Mouse (Mus musculus) erythroblast, adult 5-6 weeks (primary cell): ENCODE results near the gene Drc7. TPM values are rescaled to one million over a fixed set of nuclear protein-coding genes. Genes with fewer than 3 reads are reported as not detected.
"Not testable (repeated sequence)": the region's sequence is repeated elsewhere in the genome, so short reads cannot be mapped to it uniquely, and the experiment has no call there.

ENCODE experiments used
- ATAC-seq: replicated peaks from 2 replicates; pipeline ENCODE4 v1.8.0; 2016; ENCODE audit warnings: moderate number of reproducible peaks, mild to moderate bottlenecking, moderate TSS enrichment, inconsistent platforms; ENCODE audit not compliant: poor library complexity, low FRiP score, severe bottlenecking
- total RNA-seq, 2 experiments: library from RNA; stranded (forward) in 1 of 2; stranded (reverse) in 1 of 2; fragments of 150-400 nt in 1 of 2; fragments of 200-764, 138-1000 nt in 1 of 2; gene quantifications; 2 replicates each; pipeline versions ENCODE4 v1.2.3 to v1.2.4; 2015 to 2017; ENCODE audit warnings: low replicate concordance in 2 of 2

Gene Drc7
- total RNA-seq (2015; ENCODE audit: low replicate concordance) = not detected in 2 replicates
- total RNA-seq (2017; ENCODE audit: low replicate concordance) = 1.3 TPM in 1 of 2 replicates, not detected in the other

GRCm38 (mm10) chr8:95054927-95055510 lies at the start of gene Drc7:
Gene Drc7 (plus strand): TSS chr8:95055103.
- ATAC-seq = no peak

- ATAC-seq = no peak
These were observed 42.4 kb upstream of the Drc7 start for GRCm38 (mm10) chr8:95012442-95012919.

DNA sequence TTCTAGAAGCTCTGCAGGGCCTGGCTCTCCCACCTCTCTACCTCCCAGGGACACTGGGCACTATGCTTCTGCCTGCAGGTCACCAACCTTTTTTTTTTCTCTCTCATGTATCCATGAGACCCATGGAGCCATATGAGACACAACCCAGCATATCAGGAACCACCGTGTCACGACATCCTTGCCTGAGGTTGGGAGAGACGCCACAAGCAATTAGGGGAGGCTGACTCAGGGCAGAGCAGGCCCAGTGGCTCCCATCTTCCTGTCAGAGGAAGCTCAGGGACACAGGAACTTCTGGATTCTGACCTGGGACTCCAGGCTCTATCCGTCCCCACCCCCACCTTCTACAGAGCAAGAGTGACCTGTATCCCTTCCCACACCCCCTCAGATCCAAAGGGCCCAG lies 39.0 kb upstream of the Drc7 start:
- no peak for ATAC-seq

DNA sequence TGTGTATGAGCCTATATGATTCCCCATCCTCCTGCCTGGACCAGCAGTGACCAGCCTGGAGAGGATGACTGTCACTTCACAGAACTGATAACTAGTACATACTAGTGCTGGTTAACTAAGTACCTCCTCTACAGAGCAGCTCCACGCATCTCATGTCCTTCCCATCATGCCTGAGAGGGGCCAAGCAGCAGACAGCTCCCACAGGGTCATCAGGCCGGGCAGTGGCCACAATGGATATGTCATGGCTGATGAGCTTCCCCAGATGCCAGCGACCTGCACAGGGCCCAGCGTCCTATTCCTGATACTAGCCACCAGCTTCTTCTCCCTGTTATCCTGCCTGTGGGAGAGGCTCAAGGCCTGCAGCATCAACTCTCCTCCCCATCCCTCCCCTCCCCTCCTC lies 38.2 kb upstream of the Drc7 start:
- ATAC-seq = no peak

DNA sequence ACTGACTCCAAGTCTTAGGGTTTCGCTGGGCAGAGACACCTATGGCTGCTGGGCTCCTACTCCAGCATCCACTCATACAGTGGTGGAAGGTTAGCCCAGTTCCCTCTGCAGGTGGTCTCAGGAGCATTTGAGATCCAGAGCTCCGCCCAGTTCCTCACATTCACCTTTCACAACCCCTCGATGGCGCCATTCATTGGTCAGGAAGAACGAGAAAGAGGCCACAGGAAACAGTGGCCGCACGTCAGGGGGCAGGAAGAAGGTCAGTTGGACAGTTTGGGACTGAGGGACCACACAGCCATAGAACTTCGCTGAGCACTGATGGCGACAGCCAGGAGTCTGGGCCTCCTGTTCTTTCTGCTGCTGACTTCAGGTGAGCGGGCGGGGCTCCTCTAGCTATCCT lies 37.5 kb upstream of the Drc7 start, which contains the start of gene Adgrg3:
TSS of gene Adgrg3 (plus strand) at position 242 of the 400 bp plus-strand sequence.
- no peak for ATAC-seq

DNA sequence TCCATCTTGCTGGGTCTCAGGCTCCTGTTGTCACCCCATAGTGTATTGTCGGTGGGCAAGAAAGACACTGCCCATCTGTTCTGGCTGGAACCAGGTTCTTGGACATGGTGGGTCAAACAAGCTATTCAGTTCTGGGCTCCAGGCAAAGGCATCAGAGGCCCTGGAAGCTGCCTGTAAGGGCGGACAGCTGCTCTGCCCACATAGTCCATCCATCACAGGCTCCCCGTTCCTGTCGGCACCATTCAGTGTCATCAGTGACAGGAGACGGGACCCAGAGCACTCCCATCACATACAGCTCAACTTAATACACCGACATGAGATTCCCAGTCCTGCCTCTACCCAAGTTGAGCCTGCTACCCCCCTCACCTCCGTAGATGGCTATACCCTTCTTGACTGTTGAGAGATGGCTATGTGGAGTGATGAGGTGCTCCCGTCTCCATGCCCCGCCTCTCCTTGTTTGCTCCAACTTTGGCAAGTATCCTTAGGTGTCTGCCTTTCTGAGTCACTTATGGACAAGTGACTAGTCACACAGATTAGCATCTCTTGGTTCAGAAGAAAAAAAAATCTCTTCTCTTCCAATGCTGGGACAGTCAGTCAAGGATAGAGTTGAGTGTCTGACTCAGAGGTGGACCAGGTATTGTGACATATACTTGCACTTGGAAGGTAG lies 36.8 kb upstream of the Drc7 start:
- no peak for ATAC-seq

DNA sequence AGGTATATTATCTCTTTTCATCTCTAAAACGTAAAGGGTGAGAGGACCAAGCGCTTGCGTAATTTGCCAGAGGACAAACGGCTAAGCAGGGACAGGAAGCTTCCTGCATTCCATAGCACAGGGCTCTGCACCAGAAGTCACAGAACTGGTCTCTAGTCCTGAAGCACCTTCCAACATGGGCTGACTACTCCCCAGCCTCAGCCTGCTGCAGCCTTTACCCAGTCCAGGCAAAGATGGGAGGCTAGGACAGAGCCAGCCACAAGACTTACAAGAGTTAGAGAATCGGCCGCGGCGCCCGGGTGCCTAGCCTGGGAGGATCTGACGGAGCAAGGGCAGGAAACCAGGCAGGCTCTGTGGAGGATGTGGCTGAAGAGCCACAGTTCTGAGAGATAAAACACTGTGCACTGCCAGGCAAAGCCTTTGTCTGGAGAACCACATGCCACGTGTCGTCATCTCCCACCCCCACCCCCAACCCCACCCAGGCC lies 34.6 kb upstream of the Drc7 start:
- ATAC-seq = no peak

GRCm38 (mm10) chr8:95020821-95021220 lies 34.1 kb upstream of the Drc7 start:
- no peak for ATAC-seq

- no peak for ATAC-seq
These were observed 31.7 kb upstream of the Drc7 start for GRCm38 (mm10) chr8:95023201-95023600.

DNA sequence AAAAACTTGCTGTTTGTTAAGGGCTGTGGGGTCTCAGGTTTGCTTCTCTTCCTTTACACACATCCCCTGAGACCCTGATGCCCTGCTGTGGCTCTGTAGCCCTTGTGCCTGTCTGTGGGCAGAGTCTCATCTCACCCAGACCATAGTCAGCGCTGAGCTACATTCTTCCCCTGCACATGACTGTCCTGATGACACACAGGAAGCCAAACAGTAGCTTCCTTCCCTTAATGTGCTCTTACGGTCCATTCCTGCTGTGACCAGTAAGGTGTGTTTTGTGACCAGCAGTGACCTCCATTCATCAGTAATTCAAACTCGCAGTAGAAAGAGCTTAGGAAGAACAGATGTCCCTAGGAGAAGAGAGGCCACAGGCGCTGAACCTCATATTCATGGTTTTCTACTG lies 30.5 kb upstream of the Drc7 start:
- no peak for ATAC-seq

DNA sequence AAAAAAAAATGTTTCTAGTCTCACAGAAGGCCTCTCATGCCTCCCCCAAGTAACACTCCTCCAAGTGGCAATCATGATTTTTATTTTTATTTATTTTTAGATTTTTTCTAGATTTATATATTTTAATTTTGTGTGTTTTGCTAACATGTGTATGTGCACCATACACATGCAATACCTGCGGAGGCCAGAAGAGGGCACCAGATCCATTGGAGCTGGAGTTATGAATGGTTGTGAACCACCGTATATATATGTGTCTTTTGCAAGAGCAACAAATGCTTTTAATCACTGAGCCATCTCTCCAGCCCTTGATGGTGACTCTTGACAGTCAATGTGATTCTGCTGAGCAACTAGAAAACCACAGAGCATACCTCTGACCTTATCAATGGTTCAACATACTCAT lies 29.5 kb upstream of the Drc7 start:
- ATAC-seq = peak; percentile 64; the same call in 1 of the 2 replicates

DNA sequence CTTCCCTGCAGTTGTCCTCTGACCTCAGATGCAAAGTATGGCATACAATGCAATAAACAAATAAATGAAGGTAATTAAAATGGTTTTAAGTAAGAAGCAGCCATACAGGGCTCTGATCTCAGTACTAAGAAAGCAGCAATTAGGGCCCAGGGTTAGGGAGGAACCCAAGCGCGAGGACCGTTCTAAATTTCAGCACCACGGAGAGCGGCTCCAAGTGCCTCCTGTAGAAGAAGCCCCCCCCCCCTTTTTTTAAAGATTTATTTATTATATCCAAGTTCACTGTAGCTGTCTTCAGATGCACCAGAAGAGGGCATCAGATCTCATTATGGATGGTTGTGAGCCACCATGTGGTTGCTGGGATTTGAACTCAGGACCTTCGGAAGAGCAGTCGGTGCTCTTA lies 26.5 kb upstream of the Drc7 start:
- not testable (repeated sequence) for ATAC-seq

- no peak for ATAC-seq
These were observed 17.6 kb upstream of the Drc7 start for GRCm38 (mm10) chr8:95037106-95037925.

DNA sequence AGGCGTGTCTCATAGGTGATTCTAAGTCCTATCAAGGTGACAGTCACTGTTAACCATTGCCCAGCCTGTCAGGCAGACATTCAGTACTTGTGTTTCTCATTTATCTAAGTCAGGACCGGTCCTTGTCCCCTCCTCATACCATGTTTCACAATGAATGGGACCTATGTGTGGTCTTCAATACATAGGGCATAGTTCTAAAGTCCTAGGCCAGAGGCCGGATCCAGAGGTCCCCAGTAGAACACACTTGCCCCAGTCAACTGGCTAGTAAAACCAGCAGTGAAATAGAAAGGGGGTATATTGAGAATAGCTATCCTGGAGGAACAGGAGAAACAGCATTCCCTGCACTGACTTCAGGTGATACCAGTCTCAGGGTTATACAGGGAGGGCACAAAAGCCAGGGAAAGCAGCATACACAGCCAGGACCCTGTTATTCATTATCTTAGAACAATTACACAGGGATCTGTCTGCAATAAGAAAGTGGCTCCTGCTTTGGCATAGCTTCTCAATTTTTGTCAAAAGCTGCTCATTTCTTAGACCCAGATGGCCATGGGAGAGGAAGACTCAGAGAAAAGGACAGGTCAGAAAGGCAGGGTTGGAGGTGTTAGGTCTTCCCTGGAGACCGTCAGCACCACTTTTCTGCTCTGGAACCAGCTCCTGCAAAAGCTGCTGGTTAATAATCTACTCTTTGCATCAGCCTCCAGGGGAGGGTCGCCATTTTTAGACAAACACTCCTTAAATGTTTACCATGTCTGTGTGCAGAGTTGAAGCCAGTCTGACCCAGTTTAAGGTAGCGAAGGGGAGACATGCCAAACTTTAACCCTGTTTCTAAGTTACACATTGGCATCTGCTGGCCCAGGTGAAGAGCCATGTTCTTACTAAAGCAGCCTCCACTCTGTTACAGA lies 12.8 kb upstream of the Drc7 start:
- no peak for ATAC-seq

DNA sequence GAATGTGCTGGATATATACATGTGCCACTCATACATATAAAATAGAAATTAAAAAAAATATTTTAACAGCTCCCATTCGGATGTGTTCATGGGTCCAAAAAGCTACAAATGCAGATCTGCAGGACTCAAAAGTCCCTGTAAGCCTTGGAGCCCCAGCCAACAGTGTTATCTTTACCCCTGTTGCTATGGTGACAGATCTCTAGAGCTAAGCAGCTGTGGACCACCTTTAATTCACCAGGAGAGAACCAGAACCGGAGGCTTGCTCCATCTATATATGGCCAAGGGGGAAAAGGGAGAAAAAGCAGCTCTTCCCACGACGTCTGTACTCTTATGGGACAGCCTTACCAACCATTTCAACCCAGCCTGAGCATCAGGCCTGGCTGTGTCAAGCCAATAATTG lies 10.1 kb upstream of the Drc7 start:
- ATAC-seq = no peak

DNA sequence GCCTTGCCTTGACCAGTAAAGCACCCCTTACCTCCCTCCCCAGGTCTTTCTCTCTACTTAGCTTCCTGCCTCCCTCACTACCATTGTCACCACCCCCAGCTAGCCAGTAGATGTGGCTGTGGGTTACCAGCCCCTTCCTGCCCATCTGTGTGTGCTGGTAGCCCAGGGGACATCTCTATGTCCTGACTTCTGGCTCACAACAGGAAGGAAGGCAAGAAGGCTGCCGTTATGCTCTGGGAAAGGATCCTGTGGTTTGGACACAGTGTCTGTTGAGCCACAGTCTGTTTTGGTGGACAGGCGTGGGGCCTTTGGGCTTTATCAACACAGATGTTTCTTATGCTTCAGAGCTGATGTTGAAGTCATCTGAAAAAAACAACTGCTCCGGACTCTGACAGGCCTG lies 7.9 kb upstream of the Drc7 start:
- ATAC-seq = no peak

GRCm38 (mm10) chr8:95047884-95048680 lies 6.8 kb upstream of the Drc7 start:
- no peak for ATAC-seq

GRCm38 (mm10) chr8:95049636-95050035 lies 5.3 kb upstream of the Drc7 start:
- no peak for ATAC-seq

DNA sequence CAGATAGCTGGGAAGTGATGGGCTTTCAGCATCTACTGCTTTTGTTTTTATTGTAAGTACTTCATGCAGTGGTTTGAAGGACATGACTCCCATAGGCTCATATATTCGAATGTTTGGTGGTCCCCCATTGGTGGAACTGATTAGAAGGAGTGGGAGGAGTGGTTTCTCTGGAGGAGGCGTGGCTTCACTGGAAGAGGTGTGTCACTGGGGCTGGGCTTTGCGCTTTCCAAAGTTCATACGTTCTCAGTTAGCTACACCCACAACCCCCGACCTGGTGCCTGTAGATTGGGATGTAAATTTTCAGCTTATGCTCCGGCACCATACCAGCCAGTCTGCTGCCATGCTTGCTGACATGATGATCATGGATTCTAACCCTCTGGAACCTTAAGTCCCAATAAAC lies 465 bp upstream of the Drc7 start:
- ATAC-seq = no peak
